Comparison of ENCODE assay signal across 18 mouse cellular contexts in genomic region chr9:108398324-108398723, GRCm38 (mm10). TPM values are rescaled to one million over a fixed set of nuclear protein-coding genes. Genes with fewer than 3 reads are reported as not detected.
"Had no signal": no experiment of that assay in that cellular context is flagged by ENCODE, and none has a peak within 500 bp of the region (broad histone marks: within the 10 kb centered on the region; RNA-seq: fewer than 3 reads in every experiment).

No protein-coding gene starts in this region.

- H3K4me3 ChIP-seq: limb, embryonic 10.5 days; liver, embryonic 15.5 days; myocyte; neural tube, embryonic 15.5 days had no signal

- H3K27me3 ChIP-seq: liver, embryonic 15.5 days; neural tube, embryonic 15.5 days had no signal

- H3K9me3 ChIP-seq: limb, embryonic 10.5 days; liver, embryonic 15.5 days; neural tube, embryonic 15.5 days had no signal

- ATAC-seq: lung, postnatal 0 days had no signal

- DNase-seq: kidney, postnatal 14 days; lung, adult 2 months; lung, postnatal 36 days; midbrain, embryonic 14.5 days; thymus, postnatal 4 days had no signal

- H3K4me1 ChIP-seq: limb, embryonic 10.5 days had no signal

- H3K27ac ChIP-seq: limb, embryonic 10.5 days; liver, embryonic 15.5 days; neural tube, embryonic 15.5 days; stomach, postnatal 0 days had no signal

RNA-seq across cellular contexts. Expression of gene Ccdc36, which starts 30.0 kb away (rescaled TPM):
- polyA plus RNA-seq: lung, adult 2 months; myocyte had no signal

RNA-seq across cellular contexts. Expression of gene BC048562, which starts 38.0 kb away (rescaled TPM):
- total RNA-seq: layer of hippocampus, postnatal 10 days; left cerebral cortex, postnatal 10 days; megakaryocyte progenitor cell, adult 5-6 weeks had no signal
- polyA plus RNA-seq: kidney, embryonic 14.5 days; limb, embryonic 10.5 days; limb, embryonic 14.5 days; liver, embryonic 11.5 days; liver, embryonic 15.5 days; lung, adult 2 months; lung, postnatal 0 days; midbrain, embryonic 14.5 days; myocyte; neural tube, embryonic 11.5 days; neural tube, embryonic 15.5 days; stomach, postnatal 0 days had no signal
